In the genomic region with DNA sequence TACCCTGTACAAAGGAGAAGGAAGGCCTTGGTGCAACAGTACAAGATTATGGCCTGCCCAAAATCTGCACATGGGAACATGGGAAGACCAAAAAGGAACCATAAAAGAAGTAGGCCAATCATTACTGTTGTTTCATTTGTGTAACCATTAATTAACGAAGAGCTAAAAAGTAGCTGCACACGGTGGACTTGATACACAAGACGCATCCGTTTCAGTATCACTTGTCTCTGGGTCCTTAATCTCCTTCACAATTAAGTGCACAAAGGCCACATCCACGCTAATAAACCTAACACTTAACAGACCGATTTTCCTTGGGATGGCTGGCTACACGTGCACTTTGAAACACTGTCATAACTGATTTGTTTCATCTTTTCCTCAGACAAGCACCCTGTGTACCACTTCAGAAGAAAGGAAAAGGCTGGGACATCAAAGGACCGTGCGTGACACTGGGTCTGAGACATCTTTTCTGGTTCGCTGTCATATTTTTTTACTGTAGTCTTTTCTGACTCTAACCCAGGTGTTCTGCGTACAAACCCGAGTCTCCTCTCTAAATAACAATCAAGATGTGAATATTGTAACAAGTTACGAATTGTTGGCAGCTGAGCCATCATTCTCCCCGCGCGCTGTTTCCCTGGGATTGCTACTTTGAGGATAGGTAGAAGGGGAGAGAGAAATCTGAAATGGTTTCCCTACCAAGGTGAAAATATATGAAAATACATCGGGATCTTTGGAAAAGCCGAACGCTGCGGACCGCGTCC, we compare ENCODE assay signal across 9 mouse cellular contexts. TPM values are rescaled to one million over a fixed set of nuclear protein-coding genes. Genes with fewer than 3 reads are reported as not detected.
DNase-seq lines count a peak whose midpoint lies in the region; ATAC-seq and TF ChIP-seq lines count a peak whose summit lies in the region.
"Had no signal": no experiment of that assay in that cellular context is flagged by ENCODE, and none has a peak within 500 bp of the region (broad histone marks: within the 10 kb centered on the region; RNA-seq: fewer than 3 reads in every experiment).

No protein-coding gene starts in this region.

- 4% methylated on average over 22 of the region's 22 CpGs for WGBS in heart, embryonic 13.5 days
- WGBS in forebrain, embryonic 10.5 days: 9% methylated on average over 22 of the region's 22 CpGs
- 12% methylated on average over 22 of the region's 22 CpGs for WGBS in liver, embryonic 12.5 days (ENCODE audit: insufficient replicate concordance)
- 5% methylated on average over 22 of the region's 22 CpGs for WGBS in stomach, postnatal 0 days

- H3K27me3 ChIP-seq in heart, embryonic 13.5 days (replicated peaks): peaks cover 11% of the 10 kb centered on the region
- H3K27me3 ChIP-seq in CH12.LX (replicated peaks): peaks cover 2% of the 10 kb centered on the region
- peaks cover 25% of the 10 kb centered on the region for H3K27me3 ChIP-seq in forebrain, embryonic 10.5 days (ENCODE audit: poor library complexity, severe bottlenecking)
- H3K27me3 ChIP-seq in liver, embryonic 12.5 days (replicated peaks): peaks cover 29% of the 10 kb centered on the region
- H3K27me3 ChIP-seq in stomach, postnatal 0 days (ENCODE audit: control insufficient read depth, insufficient read depth, low read length): no peaks in the 10 kb centered on the region

- DNase-seq in heart, adult 8-10 months (ENCODE audit: low spot score): no peak
- DNase-seq in CH12.LX (ENCODE audit: extremely low read depth): no peak
- no peak for DNase-seq in forebrain, embryonic 10.5 days (ENCODE audit: extremely low spot score, low spot score)
- DNase-seq in stomach, postnatal 0 days (ENCODE audit: low spot score): no peak
- DNase-seq in adrenal gland, adult 8-10 months: no peak
- DNase-seq in kidney, postnatal 10 days: no peak

- no peak for TF ChIP-seq RAD21 in CH12.LX (IDR thresholded peaks at IDR 0.05; ENCODE audit: low read depth, low read length)

- ATAC-seq in heart, embryonic 13.5 days (ENCODE audit: extremely low read depth, insufficient number of reproducible peaks, low FRiP score, low TSS enrichment): no peak
- ATAC-seq in liver, embryonic 12.5 days: no peak
- no peak for ATAC-seq in stomach, postnatal 0 days (ENCODE audit: low FRiP score, low TSS enrichment)

- H3K4me2 ChIP-seq in heart, embryonic 13.5 days: peak overlapping the region; percentile 83
- peak overlapping the region; percentile 89 for H3K4me2 ChIP-seq in CH12.LX (ENCODE audit: insufficient read depth, low read depth, poor library complexity, severe bottlenecking)
- H3K4me2 ChIP-seq in liver, embryonic 12.5 days: peak overlapping the region; percentile 71
- peak overlapping the region; percentile 52 for H3K4me2 ChIP-seq in stomach, postnatal 0 days (replicated peaks; ENCODE audit: low read depth)

- H3K4me3 ChIP-seq in heart, embryonic 13.5 days: peak overlapping the region; percentile 85
- peak overlapping the region; percentile 84 to 98 (median 98) for H3K4me3 ChIP-seq in CH12.LX (replicated peaks in 1 of 3; ENCODE audit: low read depth in 2 of 3, low read length in 2 of 3, poor library complexity in 1 of 3)
- peak overlapping the region; percentile 99 for H3K4me3 ChIP-seq in forebrain, embryonic 10.5 days
- peak overlapping the region; percentile 99 for H3K4me3 ChIP-seq in liver, embryonic 12.5 days
- H3K4me3 ChIP-seq in stomach, postnatal 0 days (ENCODE audit: low read depth, low read length): peak overlapping the region; percentile 97

- H3K79me2 ChIP-seq in CH12.LX (replicated peaks; ENCODE audit: control insufficient read depth, extremely low read depth, insufficient read depth, poor library complexity, severe bottlenecking): peaks cover 8% of the 10 kb centered on the region

- dilution Hi-C loops in CH12.LX (cut with MboI; ENCODE audit: extremely low pct_ligation_motif_present, extremely low pct_unique_long_range_greater_than_20kb, low sequenced_read_pairs): no loop called here

- peak overlapping the region; percentile 85 for H3K27ac ChIP-seq in heart, embryonic 13.5 days (replicated peaks)
- H3K27ac ChIP-seq in CH12.LX (ENCODE audit: insufficient read depth, low read depth): no peak overlapping the region
- peak overlapping the region; percentile 94 for H3K27ac ChIP-seq in forebrain, embryonic 10.5 days
- H3K27ac ChIP-seq in liver, embryonic 12.5 days: peak overlapping the region; percentile 84
- peak overlapping the region; percentile 93 for H3K27ac ChIP-seq in stomach, postnatal 0 days (replicated peaks)

- H3K9ac ChIP-seq in heart, embryonic 13.5 days: peak overlapping the region; percentile 95
- peak overlapping the region; percentile 79 for H3K9ac ChIP-seq in CH12.LX (ENCODE audit: insufficient read depth, low read depth)
- peak overlapping the region; percentile 94 for H3K9ac ChIP-seq in liver, embryonic 12.5 days
- peak overlapping the region; percentile 92 for H3K9ac ChIP-seq in stomach, postnatal 0 days (ENCODE audit: low read length)

- no peak for TF ChIP-seq CTCF in CH12.LX (conservative IDR thresholded peaks at IDR 0.05 in 1 of 2, IDR thresholded peaks at IDR 0.05 in 1 of 2; ENCODE audit: low read depth in 2 of 2, low read length in 2 of 2)
- no peak for TF ChIP-seq CTCF in stomach, postnatal 0 days (IDR thresholded peaks at IDR 0.05; ENCODE audit: low read depth)

- H3K4me1 ChIP-seq in heart, embryonic 13.5 days: peaks cover 57% of the 10 kb centered on the region
- peaks cover 2 to 27% of the 10 kb centered on the region in 2 experiments; a peak in 2 of 4 replicates for H3K4me1 ChIP-seq in CH12.LX (ENCODE audit: control insufficient read depth in 1 of 2, insufficient read depth in 2 of 2)
- H3K4me1 ChIP-seq in forebrain, embryonic 10.5 days: peaks cover 21% of the 10 kb centered on the region
- H3K4me1 ChIP-seq in liver, embryonic 12.5 days: peaks cover 48% of the 10 kb centered on the region
- H3K4me1 ChIP-seq in stomach, postnatal 0 days (replicated peaks; ENCODE audit: control insufficient read depth, insufficient read depth): peaks cover 3% of the 10 kb centered on the region

- H3K9me3 ChIP-seq in heart, embryonic 13.5 days: no peaks in the 10 kb centered on the region
- H3K9me3 ChIP-seq in CH12.LX (replicated peaks; ENCODE audit: low read length): no peaks in the 10 kb centered on the region
- peaks cover 4% of the 10 kb centered on the region; the same call in 1 of the 2 replicates for H3K9me3 ChIP-seq in forebrain, embryonic 10.5 days
- no peaks in the 10 kb centered on the region for H3K9me3 ChIP-seq in liver, embryonic 12.5 days (replicated peaks)
- no peaks in the 10 kb centered on the region for H3K9me3 ChIP-seq in stomach, postnatal 0 days (ENCODE audit: control insufficient read depth, low read length)

- 0 out of 2 replicates have a peak, but pooled peaks cover 3% of the 10 kb centered on the region for H3K36me3 ChIP-seq in heart, embryonic 13.5 days
- peaks cover 0 to 8% of the 10 kb centered on the region in 2 experiments for H3K36me3 ChIP-seq in CH12.LX (replicated peaks in 1 of 2; ENCODE audit: control insufficient read depth in 1 of 2, insufficient read depth in 1 of 2, low read length in 1 of 2)
- H3K36me3 ChIP-seq in forebrain, embryonic 10.5 days (replicated peaks): no peaks in the 10 kb centered on the region; the same call in 1 of the 2 replicates
- peaks cover 6% of the 10 kb centered on the region; the same call in 1 of the 2 replicates for H3K36me3 ChIP-seq in liver, embryonic 12.5 days
- no peaks in the 10 kb centered on the region for H3K36me3 ChIP-seq in stomach, postnatal 0 days (ENCODE audit: control insufficient read depth, insufficient read depth, low read length)

- TF ChIP-seq POLR2A in CH12.LX (IDR thresholded peaks at IDR 0.05; ENCODE audit: low read depth, low read length): no peak

- no peak for TF ChIP-seq EP300 in CH12.LX (IDR thresholded peaks at IDR 0.05; ENCODE audit: low read length)
- TF ChIP-seq EP300 in stomach, postnatal 0 days (optimal IDR thresholded peaks at IDR 0.05): no peak

- in situ Hi-C loops in CH12.LX (cut with MboI; ENCODE audit: low pct_ligation_motif_present, low pct_unique_long_range_greater_than_20kb, low sequenced_read_pairs): no loop called here

TF ChIP-seq in CH12.LX, 34 proteins besides CTCF, POLR2A, EP300 and RAD21 (continues in another document):
- TF ChIP-seq IRF4 (IDR thresholded peaks at IDR 0.05; ENCODE audit: low read depth, low read length): no peak
- no peak for TF ChIP-seq TCF12 (IDR thresholded peaks at IDR 0.05; ENCODE audit: low read depth, low read length)
- TF ChIP-seq GABPA (IDR thresholded peaks at IDR 0.05; ENCODE audit: insufficient replicate concordance, low read depth, low read length): no peak
- TF ChIP-seq CHD2 (IDR thresholded peaks at IDR 0.05; ENCODE audit: low read length): no peak

RNA-seq across cellular contexts. Expression of gene Ccdc186, which starts 0.8 kb away (rescaled TPM):
- polyA plus RNA-seq in heart, embryonic 13.5 days (2015; fragmentation: Nextera tagmentation; extraction: Ambion mirVana): 15.6 and 15.8 TPM in 2 replicates
- 10 to 100 TPM; 24.7 to 29.3 (median 27.4) TPM for total RNA-seq in heart, adult 8-10 months (2022)
- total RNA-seq in CH12.LX (2012; rRNA removed) (3.4 and 4.2 TPM in 2 replicates), CH12.LX (2014; rRNA removed) (2.2 and 2.7 TPM in 2 replicates)
- 7.5 and 8.6 TPM in 2 replicates for polyA plus RNA-seq in CH12.LX (2012; ENCODE audit: insufficient read length, low read depth)
- polyA plus RNA-seq in forebrain, embryonic 10.5 days (2016; fragmentation: Nextera tagmentation; extraction: Ambion mirVana): 14.2 and 14.4 TPM in 2 replicates
- 7.7 and 8.1 TPM in 2 replicates for polyA plus RNA-seq in liver, embryonic 12.5 days (2016; fragmentation: Nextera tagmentation; extraction: Ambion mirVana)
- polyA plus RNA-seq in stomach, postnatal 0 days (2015; fragmentation: Nextera tagmentation; extraction: Ambion mirVana): 9.1 and 13.4 TPM in 2 replicates
- total RNA-seq in adrenal gland, adult 8-10 months (2022): 10 to 100 TPM; 22.6 to 35.3 (median 31.7) TPM

RNA-seq across cellular contexts. Expression of gene Tdrd1, which starts 4.8 kb away (rescaled TPM):
- polyA plus RNA-seq in heart, embryonic 13.5 days (2015; fragmentation: Nextera tagmentation; extraction: Ambion mirVana): 0.52 and 0.75 TPM in 2 replicates
- total RNA-seq in heart, adult 8-10 months (2022): not detected
- not detected in 2 replicates for total RNA-seq in CH12.LX (2012; rRNA removed)
- total RNA-seq in CH12.LX (2014; rRNA removed): not detected in 2 replicates
- 0.05 and 0.07 TPM in 2 replicates for polyA plus RNA-seq in CH12.LX (2012; ENCODE audit: insufficient read length, low read depth)
- polyA plus RNA-seq in forebrain, embryonic 10.5 days (2016; fragmentation: Nextera tagmentation; extraction: Ambion mirVana): 0.48 and 0.49 TPM in 2 replicates
- polyA plus RNA-seq in liver, embryonic 12.5 days (2016; fragmentation: Nextera tagmentation; extraction: Ambion mirVana): 0.20 TPM in 2 replicates
- polyA plus RNA-seq in stomach, postnatal 0 days (2015; fragmentation: Nextera tagmentation; extraction: Ambion mirVana): 1.2 and 1.7 TPM in 2 replicates
- total RNA-seq in adrenal gland, adult 8-10 months (2022): under 1 TPM in 1 of 4 experiments, not detected in 3; 0.10 TPM

RNA-seq across cellular contexts. Expression of gene Vwa2, which starts 52.8 kb away (rescaled TPM):
- 0.37 and 0.51 TPM in 2 replicates for polyA plus RNA-seq in heart, embryonic 13.5 days (2015; fragmentation: Nextera tagmentation; extraction: Ambion mirVana)
- total RNA-seq in heart, adult 8-10 months (2022): not detected
- total RNA-seq in CH12.LX (2012; rRNA removed) (not detected in 2 replicates), CH12.LX (2014; rRNA removed) (not detected in 2 replicates)
- not detected in 2 replicates for polyA plus RNA-seq in CH12.LX (2012; ENCODE audit: insufficient read length, low read depth)
- polyA plus RNA-seq in forebrain, embryonic 10.5 days (2016; fragmentation: Nextera tagmentation; extraction: Ambion mirVana): 1.7 and 2.6 TPM in 2 replicates
- polyA plus RNA-seq in liver, embryonic 12.5 days (2016; fragmentation: Nextera tagmentation; extraction: Ambion mirVana): 0.08 and 0.11 TPM in 2 replicates
- 0.99 and 1.0 TPM in 2 replicates for polyA plus RNA-seq in stomach, postnatal 0 days (2015; fragmentation: Nextera tagmentation; extraction: Ambion mirVana)
- total RNA-seq in adrenal gland, adult 8-10 months (2022): not detected
- total RNA-seq: adrenal gland, postnatal 36 days had no signal
